Mouse (Mus musculus) heart, embryonic 16.5 days (tissue): ENCODE measurements around the gene Cerk. TPM values are rescaled to one million over a fixed set of nuclear protein-coding genes. Genes with fewer than 3 reads are reported as not detected.

ENCODE experiments used
- ATAC-seq: fragments of 200-750 bp; cut with Nextera tagmentation; replicated peaks from 2 replicates; pipeline ENCODE4 v1.8.0; 2017; ENCODE audit warnings: moderate number of reproducible peaks; ENCODE audit not compliant: insufficient read depth, low FRiP score; ENCODE audit errors: extremely low read depth
- H3K27ac ChIP-seq: fragments of 300-500 bp; sonication (generic); 2 replicates; pipeline ENCODE4 v1.5.1; 2014; ENCODE audit warnings: mild to moderate bottlenecking, low read length, control low read depth, moderate library complexity
- H3K27me3 ChIP-seq: fragments of 300-500 bp; sonication (generic); 2 replicates; pipeline ENCODE4 v1.6.1; 2014; ENCODE audit warnings: low read length, mixed read lengths; ENCODE audit not compliant: control insufficient read depth, insufficient read depth
- H3K36me3 ChIP-seq: fragments of 300-500 bp; sonication (generic); 2 replicates; pipeline ENCODE4 v1.6.1; 2014; ENCODE audit not compliant: control insufficient read depth, insufficient read depth
- H3K4me1 ChIP-seq: fragments of 300-500 bp; sonication (generic); 2 replicates; pipeline ENCODE4 v1.6.1; 2014; ENCODE audit warnings: low read length, mixed read lengths; ENCODE audit not compliant: control insufficient read depth, insufficient read depth
- H3K4me2 ChIP-seq: fragments of 300-500 bp; sonication (generic); 2 replicates; pipeline ENCODE4 v1.6.1; 2014; ENCODE audit warnings: low read depth, mild to moderate bottlenecking, control low read depth, low read length
- H3K4me3 ChIP-seq: fragments of 300-500 bp; sonication (generic); 2 replicates; pipeline ENCODE4 v1.5.1; 2014; ENCODE audit warnings: mild to moderate bottlenecking, control low read depth, low read length
- H3K9ac ChIP-seq: fragments of 300-500 bp; sonication (generic); 2 replicates; pipeline ENCODE4 v1.6.1; 2014; ENCODE audit warnings: low read length, control low read depth
- H3K9me3 ChIP-seq: fragments of 300-500 bp; sonication (generic); replicated peaks from 2 replicates; pipeline ENCODE4 v1.6.1; 2016; ENCODE audit warnings: low read length; ENCODE audit not compliant: control insufficient read depth
- WGBS: fragments of 180-500 bp; shearing (Covaris S2); extraction: QIAGEN DNeasy Blood & Tissue Kit; methylation state at CpG from one replicate; pipeline ENCODE4 v1.1.7; 2014; 5-methylcytosine and 5-hydroxymethylcytosine counted together
- polyA plus RNA-seq: library from polyadenylated mRNA; unstranded; fragments of >200 nt; fragmentation: Nextera tagmentation; extraction: Ambion mirVana; gene quantifications from 2 replicates; pipeline ENCODE4 v1.2.1, GENCODE M21; 2015

The Cerk gene
- polyA plus RNA-seq, 1 experiment from 2014 or later = 18.7 TPM

GRCm38 (mm10) chr15:86172526-86172925, 13.4 kb downstream of the Cerk start:
- Histone ChIP-seq H3K27me3 (no peaks in the 10 kb centered on the region), H3K4me2 (peak overlapping the region; percentile 43), H3K27ac (peak overlapping the region; percentile 60), H3K9me3 (no peaks in the 10 kb centered on the region), H3K9ac (no peak overlapping the region), H3K36me3 (no peaks in the 10 kb centered on the region), H3K4me3 (no peak overlapping the region), H3K4me1 (peaks cover 84% of the 10 kb centered on the region)
- WGBS = 38% methylated on average over 6 of the region's 6 CpGs
- peak; percentile 10; the same call in 1 of the 2 replicates for ATAC-seq

- 15% methylated on average over 3 of the region's 3 CpGs for WGBS
- peak; percentile 70 for ATAC-seq
- no peak overlapping the region for H3K9ac ChIP-seq
- H3K27me3 ChIP-seq = no peaks in the 10 kb centered on the region
- H3K4me3 ChIP-seq = no peak overlapping the region
- H3K36me3 ChIP-seq = no peaks in the 10 kb centered on the region
- no peak overlapping the region for H3K4me2 ChIP-seq
- no peaks in the 10 kb centered on the region for H3K9me3 ChIP-seq
- H3K27ac ChIP-seq = peak overlapping the region; percentile 60
- H3K4me1 ChIP-seq = peaks cover 83% of the 10 kb centered on the region
Observed at GRCm38 (mm10) chr15:86172124-86172523, 13.8 kb downstream of the Cerk start.

GRCm38 (mm10) chr15:86171316-86171715, 14.6 kb downstream of the Cerk start:
- no peaks in the 10 kb centered on the region for H3K9me3 ChIP-seq
- no peak overlapping the region for H3K9ac ChIP-seq
- H3K36me3 ChIP-seq = no peaks in the 10 kb centered on the region
- peak overlapping the region; percentile 60 for H3K27ac ChIP-seq
- WGBS = 74% methylated on average over 12 of the region's 12 CpGs
- H3K4me3 ChIP-seq = no peak overlapping the region
- peaks cover 75% of the 10 kb centered on the region for H3K4me1 ChIP-seq
- no peak for ATAC-seq
- H3K27me3 ChIP-seq = no peaks in the 10 kb centered on the region
- H3K4me2 ChIP-seq = no peak overlapping the region

GRCm38 (mm10) chr15:86169817-86170110, 16.2 kb downstream of the Cerk start:
- Histone ChIP-seq H3K9ac (0 out of 2 replicates have a peak overlapping the region, but pooled peaks have one; percentile 5), H3K4me2 (no peak overlapping the region)
- no peak for ATAC-seq

GRCm38 (mm10) chr15:86168941-86169816, 16.8 kb downstream of the Cerk start:
- H3K4me2 ChIP-seq = 0 out of 2 replicates have a peak overlapping the region, but pooled peaks have one; percentile 23
- 0 out of 2 replicates have a peak overlapping the region, but pooled peaks have one; percentile 5 for H3K9ac ChIP-seq
- no peaks in the 10 kb centered on the region for H3K9me3 ChIP-seq
- H3K36me3 ChIP-seq = peaks cover 4% of the 10 kb centered on the region; the same call in 1 of the 2 replicates
- no peak overlapping the region for H3K4me3 ChIP-seq
- 57% methylated on average over 12 of the region's 12 CpGs for WGBS
- H3K27me3 ChIP-seq = no peaks in the 10 kb centered on the region
- no peak for ATAC-seq
- H3K27ac ChIP-seq = peak overlapping the region; percentile 73
- H3K4me1 ChIP-seq = peaks cover 60% of the 10 kb centered on the region

More at GRCm38 (mm10) chr15:86169817-86170110, 16.2 kb downstream of the Cerk start:
- no peaks in the 10 kb centered on the region for H3K9me3 ChIP-seq
- no peaks in the 10 kb centered on the region for H3K27me3 ChIP-seq
- peak overlapping the region; percentile 49 for H3K27ac ChIP-seq
- peaks cover 66% of the 10 kb centered on the region for H3K4me1 ChIP-seq
- H3K36me3 ChIP-seq = peaks cover 4% of the 10 kb centered on the region; the same call in 1 of the 2 replicates
- 60% methylated on average over 4 of the region's 4 CpGs for WGBS
- no peak overlapping the region for H3K4me3 ChIP-seq

- H3K4me1 ChIP-seq = peaks cover 53% of the 10 kb centered on the region
- peak overlapping the region; percentile 73 for H3K27ac ChIP-seq
- H3K27me3 ChIP-seq = no peaks in the 10 kb centered on the region
- peaks cover 4% of the 10 kb centered on the region; the same call in 1 of the 2 replicates for H3K36me3 ChIP-seq
- 35% methylated on average over 7 of the region's 7 CpGs for WGBS
- H3K9ac ChIP-seq = peak overlapping the region; percentile 27; the same call in 1 of the 2 replicates
- no peaks in the 10 kb centered on the region for H3K9me3 ChIP-seq
- no peak overlapping the region for H3K4me3 ChIP-seq
- peak overlapping the region; percentile 23 for H3K4me2 ChIP-seq
- no peak for ATAC-seq
Observed at GRCm38 (mm10) chr15:86168505-86168867, 17.5 kb downstream of the Cerk start.

GRCm38 (mm10) chr15:86167787-86168504, 18.0 kb downstream of the Cerk start:
- Histone ChIP-seq H3K4me2 (peak overlapping the region; percentile 23), H3K9ac (peak overlapping the region; percentile 27; the same call in 1 of the 2 replicates), H3K4me1 (peaks cover 48% of the 10 kb centered on the region), H3K36me3 (peaks cover 5% of the 10 kb centered on the region), H3K4me3 (no peak overlapping the region), H3K27ac (peak overlapping the region; percentile 73), H3K9me3 (no peaks in the 10 kb centered on the region), H3K27me3 (no peaks in the 10 kb centered on the region)
- no peak for ATAC-seq
- WGBS = 60% methylated on average over 10 of the region's 10 CpGs

GRCm38 (mm10) chr15:86167032-86167655, 18.8 kb downstream of the Cerk start:
- no peak overlapping the region for H3K4me3 ChIP-seq
- H3K27ac ChIP-seq = no peak overlapping the region
- no peaks in the 10 kb centered on the region for H3K27me3 ChIP-seq
- no peaks in the 10 kb centered on the region for H3K9me3 ChIP-seq
- H3K4me2 ChIP-seq = no peak overlapping the region
- ATAC-seq = no peak
- no peak overlapping the region for H3K9ac ChIP-seq
- H3K4me1 ChIP-seq = peaks cover 40% of the 10 kb centered on the region
- WGBS = 90% methylated on average over 7 of the region's 7 CpGs
- H3K36me3 ChIP-seq = peaks cover 11% of the 10 kb centered on the region
